27 mouse cellular contexts compared by ENCODE assay signal in the genomic region with DNA sequence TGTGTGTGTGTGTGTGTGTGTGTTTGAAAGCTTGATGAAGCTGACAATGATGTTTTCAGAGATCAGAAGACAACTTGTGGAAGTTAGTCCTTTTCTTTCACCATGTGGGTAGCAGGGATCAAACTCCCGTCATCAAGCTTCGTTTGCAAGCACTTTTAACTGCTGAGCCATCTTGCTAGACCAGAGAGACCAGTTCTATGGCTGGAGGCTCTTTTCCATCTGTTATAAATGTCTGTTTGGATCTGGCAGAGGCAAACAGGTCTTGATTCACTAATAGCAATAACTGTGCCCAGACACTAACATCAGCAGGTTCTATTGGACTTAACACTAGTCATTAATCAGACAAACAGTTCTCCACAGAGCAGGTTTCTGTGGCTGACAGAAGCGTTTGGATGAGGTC.
DNase-seq lines count a peak whose midpoint lies in the region; ATAC-seq lines count a peak whose summit lies in the region.
"Had no signal": no experiment of that assay in that cellular context is flagged by ENCODE, and none has a peak within 500 bp of the region (broad histone marks: within the 10 kb centered on the region; RNA-seq: fewer than 3 reads in every experiment).

No protein-coding gene starts in this region.

- H3K4me2 ChIP-seq in limb, embryonic 11.5 days (ENCODE audit: low read depth, severe bottlenecking), result no peak overlapping the region
- H3K4me2 ChIP-seq in forebrain, embryonic 12.5 days, result no peak overlapping the region
- H3K4me2 ChIP-seq: embryonic facial prominence, embryonic 13.5 days; forebrain, embryonic 13.5 days; heart, embryonic 12.5 days; hindbrain, embryonic 15.5 days had no signal

- DNase-seq in embryo, embryonic 10.5 days (ENCODE audit: low spot score), result peak; percentile 3
- no peak for DNase-seq in embryo, embryonic 9.5 days (ENCODE audit: extremely low spot score)
- peak; percentile 22 for DNase-seq in limb, embryonic 11.5 days (ENCODE audit: low spot score)
- DNase-seq in limb, embryonic 10.5 days (ENCODE audit: low spot score), result no peak
- DNase-seq in forelimb bud, embryonic 11.5 days (ENCODE audit: low read depth, low spot score), result peak; percentile 27
- no peak for DNase-seq in lung, postnatal 14 days
- DNase-seq: cerebellum, adult 11-12 months; cerebellum, postnatal 14 days; gastrocnemius, postnatal 36 days; heart, adult 2 months; kidney, adult 18-20 months; kidney, postnatal 4 days; liver; lung, adult 2 months; lung, postnatal 10 days; midbrain, embryonic 14.5 days; thymus, adult 18-20 months; thymus, postnatal 25 days had no signal

- no peaks in the 10 kb centered on the region for H3K4me1 ChIP-seq in limb, embryonic 11.5 days (ENCODE audit: control insufficient read depth, insufficient read depth, low read length)
- H3K4me1 ChIP-seq in limb, embryonic 10.5 days, result no peaks in the 10 kb centered on the region
- no peaks in the 10 kb centered on the region for H3K4me1 ChIP-seq in forebrain, embryonic 12.5 days
- H3K4me1 ChIP-seq: embryonic facial prominence, embryonic 13.5 days; forebrain, embryonic 13.5 days; heart, embryonic 12.5 days; hindbrain, embryonic 15.5 days had no signal

- no peak overlapping the region for H3K27ac ChIP-seq in limb, embryonic 11.5 days (replicated peaks; ENCODE audit: low read depth, low read length)
- H3K27ac ChIP-seq in limb, embryonic 10.5 days, result no peak overlapping the region
- no peak overlapping the region for H3K27ac ChIP-seq in forebrain, embryonic 12.5 days
- H3K27ac ChIP-seq: embryonic facial prominence, embryonic 13.5 days; forebrain, embryonic 13.5 days; heart, adult 2 months; hindbrain, embryonic 15.5 days; liver, embryonic 14.5 days; stomach, postnatal 0 days had no signal

- no peaks in the 10 kb centered on the region for H3K9me3 ChIP-seq in limb, embryonic 11.5 days (ENCODE audit: control insufficient read depth, low read length)
- no peaks in the 10 kb centered on the region for H3K9me3 ChIP-seq in limb, embryonic 10.5 days (replicated peaks)
- no peaks in the 10 kb centered on the region for H3K9me3 ChIP-seq in forebrain, embryonic 12.5 days
- H3K9me3 ChIP-seq: embryonic facial prominence, embryonic 13.5 days; forebrain, embryonic 13.5 days; heart, embryonic 12.5 days; hindbrain, embryonic 15.5 days had no signal

- no peak overlapping the region for H3K9ac ChIP-seq in limb, embryonic 11.5 days (ENCODE audit: low read length)
- no peak overlapping the region for H3K9ac ChIP-seq in forebrain, embryonic 12.5 days
- H3K9ac ChIP-seq: embryonic facial prominence, embryonic 13.5 days; forebrain, embryonic 13.5 days; heart, embryonic 12.5 days; hindbrain, embryonic 15.5 days; liver, embryonic 14.5 days had no signal

- H3K4me3 ChIP-seq in limb, embryonic 11.5 days (ENCODE audit: low read depth, low read length), result no peak overlapping the region
- H3K4me3 ChIP-seq in limb, embryonic 10.5 days, result no peak overlapping the region
- no peak overlapping the region for H3K4me3 ChIP-seq in forebrain, embryonic 12.5 days (replicated peaks)
- H3K4me3 ChIP-seq: embryonic facial prominence, embryonic 13.5 days; erythroblast, embryonic 14.5 days; forebrain, embryonic 13.5 days; heart, adult 2 months; heart, embryonic 12.5 days; hindbrain, embryonic 15.5 days had no signal

- WGBS in limb, embryonic 11.5 days, result 48% methylated on average over 3 of the region's 3 CpGs
- 71% methylated on average over 3 of the region's 3 CpGs for WGBS in limb, embryonic 10.5 days
- 81% methylated on average over 3 of the region's 3 CpGs for WGBS in forebrain, embryonic 12.5 days

- H3K27me3 ChIP-seq in limb, embryonic 11.5 days (ENCODE audit: control insufficient read depth, insufficient read depth, low read length), result no peaks in the 10 kb centered on the region
- no peaks in the 10 kb centered on the region for H3K27me3 ChIP-seq in limb, embryonic 10.5 days (ENCODE audit: low read depth, poor library complexity, severe bottlenecking)
- no peaks in the 10 kb centered on the region for H3K27me3 ChIP-seq in forebrain, embryonic 12.5 days
- H3K27me3 ChIP-seq: embryonic facial prominence, embryonic 13.5 days; forebrain, embryonic 13.5 days; heart, embryonic 12.5 days; hindbrain, embryonic 15.5 days had no signal

- H3K36me3 ChIP-seq in limb, embryonic 11.5 days (ENCODE audit: control insufficient read depth, insufficient read depth, low read length), result no peaks in the 10 kb centered on the region
- no peaks in the 10 kb centered on the region for H3K36me3 ChIP-seq in limb, embryonic 10.5 days
- no peaks in the 10 kb centered on the region for H3K36me3 ChIP-seq in forebrain, embryonic 12.5 days (replicated peaks)
- H3K36me3 ChIP-seq: embryonic facial prominence, embryonic 13.5 days; heart, embryonic 12.5 days; hindbrain, embryonic 15.5 days had no signal

- ATAC-seq in limb, embryonic 11.5 days (ENCODE audit: insufficient number of reproducible peaks, low FRiP score, low TSS enrichment, low read depth), result no peak
- ATAC-seq in forebrain, embryonic 12.5 days (ENCODE audit: low FRiP score), result no peak
- ATAC-seq: CD4-positive, CD25-positive, alpha-beta regulatory T cell, adult 4 months; forebrain, embryonic 13.5 days had no signal

Comparison
In these comparisons a context has a peak if more than half of its experiments do, and no peak if none do; other contexts are left out.
1. DNase-seq: peak in embryo, embryonic 10.5 days (single experiment), limb, embryonic 11.5 days (single experiment) and forelimb bud, embryonic 11.5 days (single experiment); none in embryo, embryonic 9.5 days (single experiment), limb, embryonic 10.5 days (single experiment) and lung, postnatal 14 days (single experiment).